Mouse (Mus musculus) large intestine, adult 2 months (tissue): ENCODE measurements at regions not wholly inside any gene's neighbourhood (a gene's known extent, or its start where the extent isn't known, plus 50 kb on each side); places are given as distances from the start of the nearest gene placed in this dataset.
"Not testable (repeated sequence)": the region's sequence is repeated elsewhere in the genome, so short reads cannot be mapped to it uniquely, and the experiment has no call there.

Experiments
- DNase-seq: peaks from one replicate; pipeline ENCODE4 v3.0.0-alpha.2; 2012; ENCODE audit warnings: low read depth, low spot score
- WGBS: fragments of 180-500 bp; shearing (Covaris S2); methylation state at CpG from one replicate; pipeline ENCODE4 v1.1.7; 2018; 5-methylcytosine and 5-hydroxymethylcytosine counted together

DNA sequence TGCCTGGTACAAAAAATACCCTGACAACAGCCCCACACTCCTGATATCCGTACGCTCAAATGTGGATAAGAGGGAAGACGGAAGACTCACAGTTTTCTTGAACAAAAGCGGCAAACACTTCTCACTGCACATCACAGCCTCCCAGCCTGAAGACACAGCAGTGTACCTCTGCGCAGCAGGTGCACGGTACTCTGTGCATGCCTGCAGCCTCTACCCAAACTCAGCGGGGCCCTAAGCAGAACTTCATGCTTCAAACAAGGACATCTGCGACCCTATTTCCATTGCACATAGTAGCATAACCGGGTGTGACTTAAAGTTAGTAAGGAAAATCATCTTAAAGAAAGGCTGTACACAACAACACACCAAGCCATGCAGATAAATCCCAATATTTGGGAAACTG is 408.3 kb downstream of the Dad1 start:
- DNase-seq, result no peak
- WGBS, result 90% methylated on average over 9 of the region's 9 CpGs

GRCm38 (mm10) chr14:53832553-53832952 is 421.4 kb downstream of the Dad1 start:
- 59% methylated on average over 3 of the region's 3 CpGs for WGBS
- no peak for DNase-seq

DNA sequence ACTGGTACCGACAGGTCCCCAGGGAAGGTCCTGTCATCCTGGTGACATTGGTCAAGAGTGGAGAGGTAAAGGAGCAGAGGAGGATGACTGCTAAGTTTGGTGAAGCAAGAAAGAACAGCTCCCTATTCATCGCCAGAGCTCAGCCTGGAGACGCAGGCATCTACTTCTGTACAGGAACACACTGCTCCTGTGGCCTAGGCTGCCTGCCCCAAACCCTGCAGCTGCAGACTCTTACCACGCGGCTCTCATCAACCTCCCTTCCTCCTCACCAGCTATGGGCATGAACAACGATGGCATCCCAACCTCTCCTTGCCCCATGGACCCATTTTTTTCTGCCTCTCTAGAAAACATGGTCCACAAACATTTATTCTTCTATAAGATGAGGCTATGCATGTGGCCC is 422.3 kb downstream of the Dad1 start:
- 87% methylated on average over 6 of the region's 6 CpGs for WGBS
- DNase-seq, result no peak

DNA sequence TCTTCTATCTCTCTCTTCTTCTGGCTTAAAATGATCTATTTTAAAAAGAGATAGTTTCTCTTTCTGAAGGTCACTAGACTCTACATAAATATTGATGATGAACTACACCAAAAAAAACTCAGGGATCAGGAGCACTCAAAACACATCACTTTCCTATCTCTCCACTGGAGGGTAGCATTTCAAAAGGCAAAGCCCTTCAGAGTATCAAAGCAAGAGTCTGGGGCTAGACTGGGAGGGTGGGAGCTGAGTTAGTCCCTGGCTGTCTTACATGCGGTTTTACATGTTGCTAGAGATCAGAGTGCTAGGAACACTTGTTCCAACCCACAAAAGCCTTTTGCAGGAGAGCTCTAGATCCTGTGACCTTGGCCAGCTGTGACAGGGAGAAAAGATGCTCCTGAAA is 423.2 kb downstream of the Dad1 start:
- no peak for DNase-seq

GRCm38 (mm10) chr14:53826782-53827181 is 427.1 kb downstream of the Dad1 start:
- DNase-seq, result no peak
- 86% methylated on average over 4 of the region's 4 CpGs for WGBS

More for the DNA sequence above, 423.2 kb downstream of the Dad1 start:
- WGBS, result 31% methylated on average over 1 of the region's 1 CpGs

DNA sequence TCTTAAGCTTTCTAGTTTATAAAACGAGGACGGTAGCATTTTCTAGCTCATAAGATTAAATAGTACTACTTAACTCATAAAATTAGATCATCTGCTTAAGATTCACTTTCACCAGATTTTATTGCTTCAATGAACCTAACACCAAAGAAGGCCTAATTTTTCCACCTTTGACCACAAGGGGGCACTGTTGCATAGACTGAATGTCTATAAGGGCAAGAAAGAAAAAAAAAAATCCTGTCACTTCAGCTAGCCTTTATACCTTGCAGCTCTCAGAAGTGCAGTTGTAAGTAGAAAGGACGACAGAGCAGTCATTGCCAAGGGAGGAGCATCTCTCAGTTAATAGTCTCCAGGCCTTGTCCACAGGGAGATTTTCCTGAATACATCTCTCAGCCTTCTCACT is 447.7 kb downstream of the Dad1 start:
- peak; percentile 54 for DNase-seq
- 4% methylated on average over 3 of the region's 3 CpGs for WGBS

GRCm38 (mm10) chr14:53803698-53804620 is 449.9 kb downstream of the Dad1 start:
- DNase-seq, result peak; percentile 32
- WGBS, result 23% methylated on average over 17 of the region's 17 CpGs

GRCm38 (mm10) chr14:53802547-53802946 is 451.4 kb downstream of the Dad1 start:
- DNase-seq, result no peak
- WGBS, result 79% methylated on average over 3 of the region's 3 CpGs

- no peak for DNase-seq
- 69% methylated on average over 11 of the region's 11 CpGs for WGBS
Measured at GRCm38 (mm10) chr14:53800508-53801136, 453.3 kb downstream of the Dad1 start.

- not testable (repeated sequence) for DNase-seq
- 44% methylated on average over 1 of the region's 1 CpGs for WGBS
Measured at GRCm38 (mm10) chr14:53795160-53795559, 458.7 kb downstream of the Dad1 start.

- DNase-seq, result no peak
- WGBS, result 77% methylated on average over 5 of the region's 5 CpGs
Measured at GRCm38 (mm10) chr14:53794527-53794926, 459.4 kb downstream of the Dad1 start.

GRCm38 (mm10) chr14:53792432-53792831 is 461.5 kb downstream of the Dad1 start:
- not testable (repeated sequence) for DNase-seq
- 74% methylated on average over 1 of the region's 1 CpGs for WGBS

DNA sequence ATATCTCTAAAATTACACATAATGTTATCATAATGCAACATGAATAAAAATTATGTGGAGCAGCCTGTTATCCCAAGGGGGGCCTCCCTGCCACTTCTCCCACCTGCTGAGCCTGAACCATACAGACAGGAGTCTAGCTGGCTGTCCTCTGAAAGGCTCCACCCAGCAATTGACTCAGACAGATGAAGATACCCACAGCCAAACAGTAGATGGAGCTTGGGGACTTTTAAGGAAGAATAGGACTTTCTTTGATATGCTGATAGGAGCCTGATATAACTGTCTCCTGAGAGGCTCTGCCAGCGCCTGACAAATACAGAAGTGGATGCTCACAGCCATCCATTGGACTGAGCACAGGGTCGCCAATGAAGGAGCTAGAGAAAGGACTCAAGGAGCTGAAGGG is 468.4 kb downstream of the Dad1 start:
- not testable (repeated sequence) for DNase-seq
- WGBS, result 84% methylated on average over 2 of the region's 2 CpGs

- WGBS, result 66% methylated on average over 3 of the region's 3 CpGs
- DNase-seq, result no peak
Measured at GRCm38 (mm10) chr14:53777375-53777774, 476.5 kb downstream of the Dad1 start.

- 57% methylated on average over 1 of the region's 1 CpGs for WGBS
Measured at GRCm38 (mm10) chr14:53776717-53777116, 477.2 kb downstream of the Dad1 start.

GRCm38 (mm10) chr14:53766501-53766900 is 487.4 kb downstream of the Dad1 start:
- DNase-seq, result not testable (repeated sequence)
- WGBS, result 49% methylated on average over 6 of the region's 6 CpGs

More at GRCm38 (mm10) chr14:53776717-53777116, 477.2 kb downstream of the Dad1 start:
- not testable (repeated sequence) for DNase-seq

DNA sequence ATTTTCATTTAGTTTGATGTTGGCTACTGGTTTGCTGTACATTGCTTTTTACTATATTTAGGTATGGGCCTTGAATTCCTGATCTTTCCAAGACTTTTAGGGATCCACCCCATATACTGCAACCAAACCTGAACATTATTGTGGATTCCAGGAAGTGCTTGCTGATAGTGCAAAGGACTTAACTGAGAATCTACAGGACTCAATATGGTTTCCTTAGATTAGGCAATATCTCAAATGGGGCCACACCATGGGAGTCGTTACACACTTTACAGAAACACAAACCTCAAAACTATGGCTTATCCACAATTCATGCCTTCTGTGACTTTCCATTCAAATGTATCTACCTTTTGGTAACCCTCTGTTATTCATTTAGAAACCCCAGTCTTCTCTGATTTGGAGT is 488.0 kb downstream of the Dad1 start:
- not testable (repeated sequence) for DNase-seq
- 84% methylated on average over 1 of the region's 1 CpGs for WGBS

- DNase-seq, result not testable (repeated sequence)
- 69% methylated on average over 2 of the region's 2 CpGs for WGBS
Measured at GRCm38 (mm10) chr14:53760578-53760977, 493.3 kb downstream of the Dad1 start.

DNA sequence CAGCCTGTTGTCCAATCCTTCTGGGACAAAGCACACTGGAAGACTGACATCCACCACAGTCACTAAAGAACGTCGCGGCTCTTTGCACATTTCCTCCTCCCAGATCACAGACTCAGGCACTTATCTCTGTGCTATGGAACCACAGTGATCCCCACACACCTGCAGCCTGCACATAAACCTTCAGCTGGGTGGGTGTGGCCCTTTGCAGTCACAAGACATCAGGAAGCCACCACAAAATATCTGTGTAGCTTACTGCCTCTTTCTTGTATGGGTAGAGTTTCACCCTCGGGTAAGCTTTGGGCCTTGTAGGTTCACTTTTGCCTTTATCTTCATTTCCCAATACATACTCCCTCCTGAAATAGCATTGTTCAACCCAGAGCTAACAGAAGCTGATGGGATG is 496.1 kb downstream of the Dad1 start:
- WGBS, result 34% methylated on average over 4 of the region's 4 CpGs
- not testable (repeated sequence) for DNase-seq

DNA sequence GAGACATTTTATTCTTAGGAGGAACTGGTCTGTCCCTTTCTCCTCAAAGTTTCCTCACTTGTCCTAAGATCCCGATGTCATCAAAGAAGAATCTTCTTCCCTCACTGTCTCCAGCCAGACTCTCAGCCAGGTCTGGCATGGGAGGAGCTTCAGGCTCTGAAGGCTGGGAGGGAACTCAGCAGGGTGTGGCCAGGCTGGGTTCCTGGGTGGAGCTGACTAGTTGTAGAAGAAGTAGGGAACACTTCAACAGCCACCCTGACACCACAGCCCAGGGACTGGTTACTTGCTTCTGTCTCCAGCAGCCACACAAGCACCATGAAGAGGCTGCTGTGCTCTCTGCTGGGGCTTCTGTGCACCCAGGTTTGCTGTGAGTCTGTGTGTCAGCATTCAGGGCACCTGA is 496.8 kb downstream of the Dad1 start:
- not testable (repeated sequence) for DNase-seq
- no CpG with 5 or more reads among the region's 1 CpGs for WGBS
